Mouse (Mus musculus) heart, adult 2 months (tissue): ENCODE results near the gene Vmn1r111.
"Not testable (repeated sequence)": the region's sequence is repeated elsewhere in the genome, so short reads cannot be mapped to it uniquely, and the experiment has no call there.

ENCODE experiments used
- CTCF ChIP-seq: fragments of 200-600 bp; IDR thresholded peaks from 2 replicates; pipeline ENCODE4 v1.8.1; 2022; ENCODE audit warnings: antibody characterized with exemption, mild to moderate bottlenecking, moderate library complexity
- EP300 ChIP-seq: fragments of 200-500 bp; IDR thresholded peaks from 2 replicates; pipeline ENCODE4 v1.6.1; 2011; ENCODE audit warnings: low read depth, low read length, control low read depth; ENCODE audit not compliant: insufficient read depth
- POLR2A ChIP-seq: fragments of 200-500 bp; IDR thresholded peaks from 2 replicates; pipeline ENCODE4 v1.6.1; 2011; ENCODE audit warnings: mild to moderate bottlenecking, low read depth, low read length, control low read depth; ENCODE audit not compliant: insufficient read depth

GRCm38 (mm10) chr7:20668618-20669017 lies 34.4 kb downstream of the Vmn1r111 start, which contains the start of gene Vmn1r107:
- TF ChIP-seq CTCF, POLR2A, EP300: not testable (repeated sequence)
